Mouse (Mus musculus) CH12.LX (cell line): ENCODE measurements at regions not wholly inside any gene's neighbourhood (a gene's known extent, or its start where the extent isn't known, plus 50 kb on each side); places are given as distances from the start of the nearest gene placed in this dataset.

Experiments used
- DNase-seq: peaks from one replicate; pipeline ENCODE4 v3.0.0-alpha.2; 2013; ENCODE audit errors: extremely low read depth
- H3K27ac ChIP-seq: 2 replicates; pipeline ENCODE4 v1.5.1; 2012; ENCODE audit warnings: low read depth, mild to moderate bottlenecking, control low read depth, moderate library complexity; ENCODE audit not compliant: insufficient read depth
- H3K27me3 ChIP-seq: replicated peaks from 2 replicates; pipeline ENCODE3; 2012; ENCODE audit warnings: inconsistent platforms
- H3K36me3 ChIP-seq, 2 experiments: replicated peaks in 1 of 2; 2 replicates each; pipeline versions ENCODE3 to v1.6.1; 2012; ENCODE audit warnings: inconsistent platforms in 1 of 2, low read length in 1 of 2, mild to moderate bottlenecking in 1 of 2, mixed read lengths in 1 of 2, moderate library complexity in 1 of 2; ENCODE audit not compliant: control insufficient read depth in 1 of 2, insufficient read depth in 1 of 2
- H3K4me1 ChIP-seq, 2 experiments: 2 replicates each; pipeline ENCODE4 v1.6.1; 2012; ENCODE audit warnings: inconsistent platforms in 1 of 2, moderate library complexity in 1 of 2; ENCODE audit not compliant: insufficient read depth in 2 of 2, control insufficient read depth in 1 of 2
- H3K4me2 ChIP-seq: 2 replicates; pipeline ENCODE4 v1.6.1; 2012; ENCODE audit warnings: low read depth, mild to moderate bottlenecking, control low read depth; ENCODE audit not compliant: poor library complexity, insufficient read depth, severe bottlenecking
- H3K4me3 ChIP-seq, 3 experiments: fragments of 150-350 bp in 1 of 3; sonication (generic) in 1 of 3; replicated peaks in 1 of 3; 2 replicates each; pipeline versions ENCODE3 to v1.5.1; 2011 to 2012; ENCODE audit warnings: low read depth in 2 of 3, low read length in 2 of 3, mild to moderate bottlenecking in 2 of 3, moderate library complexity in 2 of 3, control low read depth in 1 of 3, improper control_type of control experiment in 1 of 3, inconsistent platforms in 1 of 3, mixed read lengths in 1 of 3; ENCODE audit not compliant: poor library complexity in 1 of 3
- H3K79me2 ChIP-seq: replicated peaks from 2 replicates; pipeline ENCODE4 v1.6.1; 2012; ENCODE audit warnings: mild to moderate bottlenecking, moderate library complexity; ENCODE audit not compliant: control insufficient read depth, poor library complexity, insufficient read depth, severe bottlenecking; ENCODE audit errors: extremely low read depth
- H3K9ac ChIP-seq: 2 replicates; pipeline ENCODE4 v1.6.1; 2012; ENCODE audit warnings: low read depth, mild to moderate bottlenecking, control low read depth, moderate library complexity; ENCODE audit not compliant: insufficient read depth
- H3K9me3 ChIP-seq: replicated peaks from 2 replicates; pipeline ENCODE3; 2012; ENCODE audit warnings: low read length, inconsistent platforms, mixed read lengths
- BHLHE40 ChIP-seq: IDR thresholded peaks from 2 replicates; pipeline ENCODE4 v1.6.1; 2011; ENCODE audit warnings: mild to moderate bottlenecking, low read depth, low read length, improper control_type of control experiment
- CHD2 ChIP-seq: IDR thresholded peaks from 2 replicates; pipeline ENCODE4 v1.6.1; 2011; ENCODE audit warnings: low read length, improper control_type of control experiment
- E2F4 ChIP-seq: IDR thresholded peaks from 2 replicates; pipeline ENCODE4 v1.6.1; 2011; ENCODE audit warnings: low read depth, low read length, improper control_type of control experiment; ENCODE audit not compliant: insufficient replicate concordance
- EP300 ChIP-seq: IDR thresholded peaks from 2 replicates; pipeline ENCODE4 v1.6.1; 2011; ENCODE audit warnings: low read length, improper control_type of control experiment
- ETS1 ChIP-seq: conservative IDR thresholded peaks from 2 replicates; pipeline ENCODE4 v1.6.1; 2012; ENCODE audit warnings: low read depth, mild to moderate bottlenecking, inconsistent platforms, low read length, improper control_type of control experiment, moderate library complexity
- GABPA ChIP-seq: IDR thresholded peaks from 2 replicates; pipeline ENCODE4 v1.6.1; 2012; ENCODE audit warnings: low read depth, low read length, improper control_type of control experiment, inconsistent platforms; ENCODE audit not compliant: insufficient replicate concordance
- HCFC1 ChIP-seq: IDR thresholded peaks from 2 replicates; pipeline ENCODE4 v1.6.1; 2012; ENCODE audit warnings: low read depth, mild to moderate bottlenecking, inconsistent platforms, low read length, improper control_type of control experiment
- JUN ChIP-seq: IDR thresholded peaks from 2 replicates; pipeline ENCODE4 v1.6.1; 2011; ENCODE audit warnings: low read depth, mild to moderate bottlenecking, low read length, improper control_type of control experiment, moderate library complexity; ENCODE audit not compliant: insufficient read depth
- MAZ ChIP-seq: IDR thresholded peaks from 2 replicates; pipeline ENCODE4 v1.6.1; 2012; ENCODE audit warnings: low read depth, mild to moderate bottlenecking, inconsistent platforms, low read length, improper control_type of control experiment, moderate library complexity
- MEF2A ChIP-seq: IDR thresholded peaks from 2 replicates; pipeline ENCODE4 v1.6.1; 2014; ENCODE audit warnings: low read depth, mild to moderate bottlenecking, inconsistent platforms, low read length, improper control_type of control experiment, borderline replicate concordance
- MXI1 ChIP-seq: IDR thresholded peaks from 2 replicates; pipeline ENCODE4 v1.6.1; 2011; ENCODE audit warnings: mild to moderate bottlenecking, low read depth, low read length, improper control_type of control experiment
- MYC ChIP-seq: IDR thresholded peaks from 2 replicates; pipeline ENCODE4 v1.6.1; 2011; ENCODE audit warnings: low read depth, mild to moderate bottlenecking, improper control_type of control experiment, low read length
- NELFE ChIP-seq: IDR thresholded peaks from 2 replicates; pipeline ENCODE4 v1.6.1; 2011; ENCODE audit warnings: low read depth, low read length, improper control_type of control experiment
- NRF1 ChIP-seq: IDR thresholded peaks from 2 replicates; pipeline ENCODE4 v1.6.1; 2014; ENCODE audit warnings: low read depth, mild to moderate bottlenecking, inconsistent platforms, low read length, improper control_type of control experiment, moderate library complexity
- PAX5 ChIP-seq: IDR thresholded peaks from 2 replicates; pipeline ENCODE4 v1.6.1; 2012; ENCODE audit warnings: low read length, inconsistent platforms, mixed read lengths
- POLR2AphosphoS2 ChIP-seq: IDR thresholded peaks from 2 replicates; pipeline ENCODE4 v1.6.1; 2011; ENCODE audit warnings: low read depth, low read length, improper control_type of control experiment
- RAD21 ChIP-seq: IDR thresholded peaks from 2 replicates; pipeline ENCODE4 v1.6.1; 2011; ENCODE audit warnings: low read depth, mild to moderate bottlenecking, low read length, improper control_type of control experiment, moderate library complexity
- RCOR1 ChIP-seq: conservative IDR thresholded peaks from 2 replicates; pipeline ENCODE4 v1.6.1; 2012; ENCODE audit warnings: low read depth, mild to moderate bottlenecking, inconsistent platforms, low read length, improper control_type of control experiment
- SIN3A ChIP-seq: IDR thresholded peaks from 2 replicates; pipeline ENCODE4 v1.6.1; 2012; ENCODE audit warnings: low read length, improper control_type of control experiment, inconsistent platforms
- TBP ChIP-seq: conservative IDR thresholded peaks from 2 replicates; pipeline ENCODE4 v1.6.1; 2011; ENCODE audit warnings: low read depth, low read length, improper control_type of control experiment
- TCF12 ChIP-seq: IDR thresholded peaks from 2 replicates; pipeline ENCODE4 v1.6.1; 2014; ENCODE audit warnings: low read depth, mild to moderate bottlenecking, inconsistent platforms, low read length, improper control_type of control experiment
- UBTF ChIP-seq: IDR thresholded peaks from 2 replicates; pipeline ENCODE4 v1.6.1; 2012; ENCODE audit warnings: low read depth, mild to moderate bottlenecking, inconsistent platforms, low read length, improper control_type of control experiment, moderate library complexity
- USF1 ChIP-seq: IDR thresholded peaks from 2 replicates; pipeline ENCODE4 v1.6.1; 2014; ENCODE audit warnings: low read depth, mild to moderate bottlenecking, inconsistent platforms, low read length, improper control_type of control experiment
- USF2 ChIP-seq: conservative IDR thresholded peaks from 2 replicates; pipeline ENCODE4 v1.6.1; 2011; ENCODE audit warnings: low read depth, low read length, improper control_type of control experiment
- ZKSCAN1 ChIP-seq: IDR thresholded peaks from 2 replicates; pipeline ENCODE4 v1.6.1; 2012; ENCODE audit warnings: low read depth, inconsistent platforms, low read length, improper control_type of control experiment, borderline replicate concordance
- ZMIZ1 ChIP-seq: IDR thresholded peaks from 2 replicates; pipeline ENCODE4 v1.6.1; 2012; ENCODE audit warnings: low read depth, mild to moderate bottlenecking, inconsistent platforms, low read length, improper control_type of control experiment
- dilution Hi-C: fragments of 300-500 bp; cut with MboI; formaldehyde crosslinking; loops from 2 replicates; pipeline ENCODE4 v1.14.3; 2020; ENCODE audit warnings: low sequenced_read_pairs; ENCODE audit not compliant: extremely low pct_unique_long_range_greater_than_20kb, extremely low pct_ligation_motif_present
- in situ Hi-C: fragments of 300-500 bp; cut with MboI; formaldehyde crosslinking; loops from 3 replicates; pipeline ENCODE4 v1.14.3; 2019; ENCODE audit warnings: low sequenced_read_pairs, low pct_ligation_motif_present, low pct_unique_long_range_greater_than_20kb, mixed read lengths

DNA sequence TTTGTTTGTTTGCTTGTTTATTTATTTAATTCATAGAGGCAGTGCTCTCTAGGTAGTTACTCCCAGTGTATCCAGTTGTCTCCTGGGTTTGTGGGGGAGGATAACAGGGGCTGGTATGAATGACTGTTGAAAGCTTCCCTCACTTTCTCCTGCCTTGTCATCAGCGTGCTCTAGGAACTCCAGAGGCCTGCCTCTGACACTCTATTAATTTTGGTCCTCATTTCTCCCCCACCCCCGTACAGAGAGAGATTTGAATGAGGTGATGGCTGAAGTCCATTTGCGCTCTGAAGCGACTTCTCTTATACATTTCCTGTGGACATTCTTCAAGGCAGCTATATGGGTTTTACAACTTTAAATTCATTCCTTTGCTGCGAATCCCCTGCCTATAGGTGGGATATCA is 89.6 kb downstream of the 4931417E11Rik start:
- no peak overlapping the region for H3K27ac ChIP-seq
- no peak overlapping the region for H3K4me3 ChIP-seq
- H3K36me3 ChIP-seq, result no peaks in the 10 kb centered on the region
- no peaks in the 10 kb centered on the region for H3K4me1 ChIP-seq
- H3K27me3 ChIP-seq, result no peaks in the 10 kb centered on the region
- H3K79me2 ChIP-seq, result no peaks in the 10 kb centered on the region
- dilution Hi-C loops, result no loop called here
- no peak for DNase-seq
- no peak overlapping the region for H3K4me2 ChIP-seq
- H3K9me3 ChIP-seq, result peaks cover 19% of the 10 kb centered on the region
- TF ChIP-seq MYC (no peak), PAX5 (no peak), NRF1 (no peak), TCF12 (no peak), TBP (no peak), HCFC1 (no peak), UBTF (no peak), MXI1 (no peak), MEF2A (no peak), BHLHE40 (no peak), NELFE (no peak), E2F4 (no peak)
- in situ Hi-C loops, result no loop called here
- H3K9ac ChIP-seq, result no peak overlapping the region

DNA sequence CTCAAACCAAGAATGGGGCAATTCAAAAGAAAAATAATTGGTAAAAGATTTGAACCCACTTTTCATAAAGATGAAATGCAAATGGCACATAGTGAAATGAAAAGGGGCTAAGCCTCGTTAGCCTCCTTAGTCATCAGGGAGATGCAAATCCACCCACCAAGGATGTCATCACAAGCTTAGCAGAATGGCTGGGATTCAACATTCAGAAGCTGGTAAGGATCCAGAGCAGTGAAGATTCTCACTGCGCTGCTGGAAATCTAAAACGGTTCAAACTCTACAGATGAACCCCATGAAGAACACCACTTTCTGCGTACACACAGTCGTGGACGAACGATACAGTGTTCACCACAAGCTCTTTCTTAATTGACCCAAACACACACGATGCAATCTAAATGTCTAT is 91.6 kb downstream of the 4931417E11Rik start:
- H3K9ac ChIP-seq, result no peak overlapping the region
- no peaks in the 10 kb centered on the region for H3K27me3 ChIP-seq
- dilution Hi-C loops (no loop called here), in situ Hi-C loops (no loop called here)
- DNase-seq, result no peak
- no peaks in the 10 kb centered on the region for H3K4me1 ChIP-seq
- no peak overlapping the region for H3K4me2 ChIP-seq
- no peaks in the 10 kb centered on the region for H3K36me3 ChIP-seq
- TF ChIP-seq ZMIZ1 (no peak), MEF2A (no peak), EP300 (no peak), POLR2AphosphoS2 (no peak), SIN3A (no peak), RAD21 (no peak), CHD2 (no peak), RCOR1 (no peak), USF2 (no peak), MXI1 (no peak), GABPA (no peak), JUN (no peak), TCF12 (no peak), USF1 (no peak), ETS1 (no peak), TBP (no peak), MAZ (no peak), ZKSCAN1 (no peak), PAX5 (no peak)
- H3K27ac ChIP-seq, result no peak overlapping the region
- peaks cover 20% of the 10 kb centered on the region for H3K9me3 ChIP-seq
- no peak overlapping the region for H3K4me3 ChIP-seq
- H3K79me2 ChIP-seq, result no peaks in the 10 kb centered on the region
